Mouse (Mus musculus): ENCODE data around the gene Acat2. TPM values are rescaled to one million over a fixed set of nuclear protein-coding genes. Genes with fewer than 3 reads are reported as not detected.
A peak's percentile ranks its signal among the peaks of the same experiment; 100 is the strongest.

The Acat2 gene
- polyA plus RNA-seq, 1 experiment, result 7.9 TPM

- no peaks in the 10 kb centered on the region; the same call in 1 of the 2 replicates for H3K4me1 ChIP-seq (ENCODE audit: control insufficient read depth, insufficient read depth, insufficient read length, low read length)
- H3K36me3 ChIP-seq (ENCODE audit: control insufficient read depth, insufficient read depth, low read length), result no peaks in the 10 kb centered on the region
- TF ChIP-seq CTCF (IDR thresholded peaks at IDR 0.05; ENCODE audit: extremely low read depth, insufficient read length, insufficient replicate concordance, low read depth, low read length), result no peak
- no peak for TF ChIP-seq POLR2A (IDR thresholded peaks at IDR 0.05; ENCODE audit: low read depth, low read length)
- H3K27me3 ChIP-seq (ENCODE audit: control insufficient read depth, insufficient read depth, low read length), result no peaks in the 10 kb centered on the region
- no peak overlapping the region for H3K4me3 ChIP-seq (ENCODE audit: low read depth, low read length)
- H3K27ac ChIP-seq (ENCODE audit: insufficient read depth, low read depth, low read length), result no peak overlapping the region
- WGBS, result 67% methylated on average over 6 of the region's 6 CpGs
Measured at GRCm38 (mm10) chr17:12999069-12999468, 38.5 kb upstream of the Acat2 start.

- no peaks in the 10 kb centered on the region; the same call in 1 of the 2 replicates for H3K4me1 ChIP-seq (ENCODE audit: control insufficient read depth, insufficient read depth, insufficient read length, low read length)
- no peak overlapping the region for H3K27ac ChIP-seq (ENCODE audit: insufficient read depth, low read depth, low read length)
- WGBS, result 83% methylated on average over 5 of the region's 5 CpGs
- no peaks in the 10 kb centered on the region for H3K27me3 ChIP-seq (ENCODE audit: control insufficient read depth, insufficient read depth, low read length)
- no peaks in the 10 kb centered on the region for H3K36me3 ChIP-seq (ENCODE audit: control insufficient read depth, insufficient read depth, low read length)
- no peak overlapping the region for H3K4me3 ChIP-seq (ENCODE audit: low read depth, low read length)
- no peak for TF ChIP-seq CTCF (IDR thresholded peaks at IDR 0.05; ENCODE audit: extremely low read depth, insufficient read length, insufficient replicate concordance, low read depth, low read length)
- no peak for TF ChIP-seq POLR2A (IDR thresholded peaks at IDR 0.05; ENCODE audit: low read depth, low read length)
Measured at GRCm38 (mm10) chr17:12997890-12998289, 37.3 kb upstream of the Acat2 start.

GRCm38 (mm10) chr17:12996345-12996744, 35.8 kb upstream of the Acat2 start:
- TF ChIP-seq CTCF (IDR thresholded peaks at IDR 0.05; ENCODE audit: extremely low read depth, insufficient read length, insufficient replicate concordance, low read depth, low read length) (no peak), POLR2A (IDR thresholded peaks at IDR 0.05; ENCODE audit: low read depth, low read length) (no peak)
- Histone ChIP-seq H3K27me3 (ENCODE audit: control insufficient read depth, insufficient read depth, low read length) (no peaks in the 10 kb centered on the region), H3K27ac (ENCODE audit: insufficient read depth, low read depth, low read length) (no peak overlapping the region), H3K4me1 (ENCODE audit: control insufficient read depth, insufficient read depth, insufficient read length, low read length) (no peaks in the 10 kb centered on the region; the same call in 1 of the 2 replicates), H3K4me3 (ENCODE audit: low read depth, low read length) (no peak overlapping the region), H3K36me3 (ENCODE audit: control insufficient read depth, insufficient read depth, low read length) (no peaks in the 10 kb centered on the region)
- 13% methylated on average over 3 of the region's 3 CpGs for WGBS

- Histone ChIP-seq H3K4me1 (ENCODE audit: control insufficient read depth, insufficient read depth, insufficient read length, low read length) (peaks cover 2% of the 10 kb centered on the region; the same call in 1 of the 2 replicates), H3K27ac (ENCODE audit: insufficient read depth, low read depth, low read length) (peak within 1 kb of the TSS; percentile 81), H3K36me3 (ENCODE audit: control insufficient read depth, insufficient read depth, low read length) (no peaks in the 10 kb centered on the region), H3K27me3 (ENCODE audit: control insufficient read depth, insufficient read depth, low read length) (no peaks in the 10 kb centered on the region), H3K4me3 (ENCODE audit: low read depth, low read length) (no peak within 1 kb of the TSS)
- no peak for TF ChIP-seq POLR2A (IDR thresholded peaks at IDR 0.05; ENCODE audit: low read depth, low read length)
- TF ChIP-seq CTCF (IDR thresholded peaks at IDR 0.05; ENCODE audit: extremely low read depth, insufficient read length, insufficient replicate concordance, low read depth, low read length), result no peak
- 21% methylated on average over 1 of the region's 1 CpGs for whole genome bisulfite sequencing
Measured at GRCm38 (mm10) chr17:12994069-12994468, 33.5 kb upstream of the Acat2 start, which contains the start of gene Wtap. Gene Wtap, minus strand, starts transcription at chr17:12994169.

- Histone ChIP-seq H3K27ac (ENCODE audit: insufficient read depth, low read depth, low read length) (peak overlapping the region; percentile 81), H3K4me3 (ENCODE audit: low read depth, low read length) (peak overlapping the region; percentile 73), H3K4me1 (ENCODE audit: control insufficient read depth, insufficient read depth, insufficient read length, low read length) (peaks cover 2% of the 10 kb centered on the region; the same call in 1 of the 2 replicates), H3K36me3 (ENCODE audit: control insufficient read depth, insufficient read depth, low read length) (no peaks in the 10 kb centered on the region), H3K27me3 (ENCODE audit: control insufficient read depth, insufficient read depth, low read length) (no peaks in the 10 kb centered on the region)
- WGBS, result under 1% methylated on average over 51 of the region's 51 CpGs
- TF ChIP-seq POLR2A (IDR thresholded peaks at IDR 0.05; ENCODE audit: low read depth, low read length), result peak; percentile 71; the same call in 1 of the 2 replicates
- TF ChIP-seq CTCF (IDR thresholded peaks at IDR 0.05; ENCODE audit: extremely low read depth, insufficient read length, insufficient replicate concordance, low read depth, low read length), result no peak
Measured at GRCm38 (mm10) chr17:12992470-12992991, 32.0 kb upstream of the Acat2 start.

GRCm38 (mm10) chr17:12991635-12992358, 31.2 kb upstream of the Acat2 start:
- peak overlapping the region; percentile 73 for H3K4me3 ChIP-seq (ENCODE audit: low read depth, low read length)
- peaks cover 2% of the 10 kb centered on the region; the same call in 1 of the 2 replicates for H3K4me1 ChIP-seq (ENCODE audit: control insufficient read depth, insufficient read depth, insufficient read length, low read length)
- H3K27me3 ChIP-seq (ENCODE audit: control insufficient read depth, insufficient read depth, low read length), result no peaks in the 10 kb centered on the region
- peak overlapping the region; percentile 93 for H3K27ac ChIP-seq (ENCODE audit: insufficient read depth, low read depth, low read length)
- WGBS, result 1% methylated on average over 72 of the region's 84 CpGs
- H3K36me3 ChIP-seq (ENCODE audit: control insufficient read depth, insufficient read depth, low read length), result no peaks in the 10 kb centered on the region
- TF ChIP-seq POLR2A (IDR thresholded peaks at IDR 0.05; ENCODE audit: low read depth, low read length) (peak; percentile 30; the same call in 1 of the 2 replicates), CTCF (IDR thresholded peaks at IDR 0.05; ENCODE audit: extremely low read depth, insufficient read length, insufficient replicate concordance, low read depth, low read length) (no peak)

- Histone ChIP-seq H3K27ac (ENCODE audit: insufficient read depth, low read depth, low read length) (peak overlapping the region; percentile 93), H3K27me3 (ENCODE audit: control insufficient read depth, insufficient read depth, low read length) (no peaks in the 10 kb centered on the region), H3K36me3 (ENCODE audit: control insufficient read depth, insufficient read depth, low read length) (no peaks in the 10 kb centered on the region), H3K4me1 (ENCODE audit: control insufficient read depth, insufficient read depth, insufficient read length, low read length) (peaks cover 2% of the 10 kb centered on the region; the same call in 1 of the 2 replicates), H3K4me3 (ENCODE audit: low read depth, low read length) (peak overlapping the region; percentile 73)
- TF ChIP-seq CTCF (IDR thresholded peaks at IDR 0.05; ENCODE audit: extremely low read depth, insufficient read length, insufficient replicate concordance, low read depth, low read length) (no peak), POLR2A (IDR thresholded peaks at IDR 0.05; ENCODE audit: low read depth, low read length) (no peak)
- WGBS, result under 1% methylated on average over 12 of the region's 12 CpGs
Measured at GRCm38 (mm10) chr17:12991194-12991634, 30.7 kb upstream of the Acat2 start.
